Mouse (Mus musculus) 3134 (cell line): ENCODE measurements at regions not wholly inside any gene's neighbourhood (a gene's known extent, or its start where the extent isn't known, plus 50 kb on each side); places are given as distances from the start of the nearest gene placed in this dataset.
"Not testable (repeated sequence)": the region's sequence is repeated elsewhere in the genome, so short reads cannot be mapped to it uniquely, and the experiment has no call there.

Experiments used
- DNase-seq: peaks from one replicate; pipeline ENCODE4 v3.0.0-alpha.2; 2011; ENCODE audit warnings: low spot score; ENCODE audit not compliant: insufficient read length; ENCODE audit errors: extremely low read depth

DNA sequence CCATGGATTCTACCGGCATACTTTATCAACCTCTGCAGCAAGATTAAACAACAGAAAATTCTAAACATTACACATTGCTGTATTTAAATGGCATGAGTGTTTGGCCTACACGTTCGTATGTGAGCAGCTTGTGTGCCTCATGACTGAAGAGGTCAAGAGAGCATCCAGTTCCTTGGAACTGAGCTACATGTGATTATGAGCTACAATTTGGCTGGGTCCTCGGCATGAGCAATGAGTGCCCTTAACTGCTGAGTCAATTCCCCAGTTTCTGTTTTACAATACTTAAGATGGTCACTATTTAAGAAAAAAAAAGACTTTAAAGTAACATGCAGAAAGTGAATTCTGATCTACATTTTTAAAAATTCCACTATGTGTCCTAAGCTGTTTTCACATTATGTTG, 338.4 kb upstream of the Gpc6 start:
- DNase-seq, result no peak

DNA sequence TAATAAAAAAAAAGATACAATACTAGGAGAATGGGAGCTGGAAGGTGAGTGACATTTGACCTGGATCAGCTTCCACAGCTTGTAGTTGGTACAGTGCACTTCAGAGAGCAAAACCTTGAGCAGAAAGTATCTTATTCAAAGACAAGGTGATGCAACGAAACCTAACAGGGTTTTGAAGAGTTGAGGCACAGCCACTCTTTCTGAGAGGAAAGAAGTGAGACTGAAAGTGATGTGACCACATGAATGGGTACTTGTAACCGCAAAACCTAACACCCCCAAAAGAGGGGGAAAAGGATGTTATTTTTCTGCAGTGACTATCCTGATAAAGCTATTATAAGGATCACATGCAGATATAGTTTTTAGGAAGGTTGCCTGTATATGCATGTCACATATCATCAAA, 335.6 kb upstream of the Gpc6 start:
- DNase-seq, result no peak

DNA sequence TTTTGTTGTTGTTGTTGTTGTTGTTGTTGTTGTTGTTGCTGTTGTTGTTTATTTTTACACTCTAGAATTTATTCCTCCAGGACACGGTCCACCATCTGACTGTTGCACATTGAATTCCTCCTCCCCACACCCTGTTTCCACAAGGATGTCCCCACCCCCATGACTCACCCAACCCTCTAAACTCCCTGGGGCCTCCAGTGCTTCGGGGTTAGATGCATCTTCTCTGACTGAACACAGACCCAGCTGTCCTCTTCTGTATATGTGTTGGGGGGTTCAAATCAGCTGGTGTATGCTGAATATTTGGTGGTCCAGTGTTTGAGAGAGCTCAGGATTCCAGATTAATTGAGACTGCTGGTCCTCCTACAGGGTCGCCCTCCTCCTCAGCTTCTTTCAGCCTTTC, 335.0 kb upstream of the Gpc6 start:
- peak; percentile 2 for DNase-seq

DNA sequence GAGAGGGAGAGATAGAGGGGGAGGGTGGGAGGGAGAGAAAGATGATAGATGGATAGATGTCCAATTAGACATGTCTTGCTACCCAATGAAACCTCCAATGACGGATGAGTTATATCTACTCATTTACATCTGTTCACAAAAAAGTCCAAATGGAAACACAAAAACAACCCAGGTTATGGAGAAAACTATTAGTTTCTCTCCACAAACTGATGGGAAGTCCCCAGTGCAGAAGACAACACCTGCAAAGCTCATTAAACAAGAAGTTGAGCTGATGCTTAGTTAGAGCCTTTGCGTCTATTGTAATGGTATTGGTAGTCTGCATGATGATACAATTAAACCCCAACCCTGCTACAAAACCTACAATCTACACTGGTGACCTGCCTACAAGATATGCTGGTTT, 317.0 kb upstream of the Gpc6 start:
- no peak for DNase-seq

DNA sequence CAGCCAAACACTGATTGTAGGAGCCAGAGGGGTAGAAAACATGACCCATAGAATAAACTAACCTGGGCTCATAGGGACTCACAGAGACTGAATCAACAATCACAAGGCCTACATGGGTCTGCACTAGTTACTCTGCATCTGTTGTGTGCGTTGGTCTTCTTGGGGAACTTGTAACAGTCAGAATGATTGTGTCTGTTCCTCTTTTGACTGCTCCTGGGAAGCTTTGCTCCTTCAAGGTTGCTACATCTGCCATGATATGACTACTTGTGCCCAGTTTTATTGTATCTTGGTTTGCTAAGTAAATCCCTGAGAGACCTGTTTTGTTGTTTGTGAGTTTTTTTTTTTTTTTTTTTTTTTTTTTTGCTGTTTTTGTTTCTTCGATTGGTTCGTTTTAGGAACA, 313.9 kb upstream of the Gpc6 start:
- no peak for DNase-seq

DNA sequence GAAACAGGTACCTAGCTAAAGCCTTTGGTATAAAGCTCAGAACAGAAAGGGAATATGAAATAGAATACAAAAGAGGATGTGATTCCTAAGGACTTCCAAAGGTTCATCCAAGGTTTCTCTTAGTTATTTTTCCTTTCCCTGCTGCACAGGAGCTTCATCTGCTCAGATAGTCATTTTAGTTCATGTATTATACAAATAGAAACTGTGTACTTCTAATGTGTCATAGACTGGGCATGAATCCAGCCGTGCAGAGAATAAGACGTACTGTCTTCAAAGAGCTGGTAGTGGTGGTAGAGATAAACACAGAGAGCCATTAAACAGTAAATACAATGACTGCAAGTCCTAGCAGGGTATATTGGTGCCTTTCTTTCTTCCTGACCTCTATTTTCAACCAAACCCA, 292.9 kb upstream of the Gpc6 start:
- no peak for DNase-seq

DNA sequence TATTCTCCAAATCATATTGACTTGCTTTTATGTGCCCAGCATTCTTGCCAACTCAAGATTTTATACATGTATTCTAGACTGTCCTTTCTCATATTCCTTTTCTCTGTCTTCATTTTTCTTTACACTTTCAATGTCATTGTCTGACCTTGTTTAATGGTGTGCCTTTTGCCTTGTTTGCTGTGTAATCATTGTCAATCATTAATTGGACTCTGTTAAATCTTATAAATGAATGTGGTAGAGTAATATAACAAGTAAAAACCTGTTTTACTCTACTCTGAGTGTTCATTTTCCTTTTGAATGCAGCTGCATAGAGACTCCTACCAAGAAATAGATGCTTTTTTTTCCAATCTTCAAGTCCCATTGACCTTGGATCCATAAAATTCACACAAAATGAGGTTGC, 283.0 kb upstream of the Gpc6 start:
- DNase-seq, result no peak

DNA sequence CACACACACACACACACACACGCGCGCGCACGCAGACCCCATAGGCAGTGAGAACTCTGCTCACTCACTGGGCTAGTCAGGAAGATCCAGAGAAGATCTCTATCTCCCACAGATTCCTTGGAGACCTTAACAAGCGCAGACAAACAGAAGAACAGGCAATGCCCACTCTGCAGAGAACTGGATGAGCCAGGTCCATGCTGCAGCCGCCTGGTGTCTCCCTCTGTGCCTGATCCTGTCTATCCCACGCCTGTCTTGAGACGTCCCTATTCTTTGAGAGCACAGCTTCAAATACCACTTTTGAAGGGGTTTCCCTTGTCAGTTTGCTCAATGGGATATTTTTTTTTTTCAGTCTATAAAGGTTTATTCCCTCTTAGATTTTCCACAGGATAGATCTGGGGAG, 273.2 kb upstream of the Gpc6 start:
- no peak for DNase-seq

DNA sequence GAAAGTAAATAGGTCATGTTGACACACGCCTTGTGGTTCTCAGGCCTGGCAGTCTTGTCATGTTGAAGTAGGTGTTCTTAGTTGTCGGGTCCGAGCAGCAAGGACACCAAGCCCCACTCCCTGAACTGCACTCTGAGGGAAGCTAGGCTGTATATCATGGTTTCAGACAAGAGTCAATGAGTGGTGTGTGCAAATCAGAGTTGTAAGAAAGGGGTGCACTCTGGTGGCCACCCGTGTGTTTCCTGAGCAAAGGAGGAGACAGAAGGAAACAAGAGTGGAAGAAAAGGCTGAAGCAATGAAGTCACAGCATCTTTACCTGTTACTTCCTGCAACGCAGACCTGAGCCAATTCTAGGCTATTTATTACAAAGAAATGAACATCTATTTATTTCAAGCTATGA, 241.2 kb upstream of the Gpc6 start:
- DNase-seq, result no peak

DNA sequence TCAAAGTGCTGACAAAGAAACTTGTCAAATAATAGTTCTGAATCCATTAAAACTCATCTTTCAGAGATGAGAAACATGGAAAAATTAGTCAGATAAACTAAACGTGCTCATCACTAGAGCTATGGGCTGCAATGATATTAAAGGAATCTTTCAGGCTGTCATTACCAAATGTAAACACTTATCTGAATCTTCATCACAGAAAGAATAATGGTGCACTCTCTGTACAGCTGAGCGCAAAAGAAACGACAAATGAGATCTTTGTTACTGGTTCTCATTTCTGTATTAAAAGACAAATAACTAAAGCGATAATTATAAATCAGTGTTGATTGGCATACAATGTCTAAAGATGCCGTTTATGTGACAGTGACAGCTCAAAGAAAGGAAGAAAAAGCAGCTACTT, 227.4 kb upstream of the Gpc6 start:
- DNase-seq, result no peak

DNA sequence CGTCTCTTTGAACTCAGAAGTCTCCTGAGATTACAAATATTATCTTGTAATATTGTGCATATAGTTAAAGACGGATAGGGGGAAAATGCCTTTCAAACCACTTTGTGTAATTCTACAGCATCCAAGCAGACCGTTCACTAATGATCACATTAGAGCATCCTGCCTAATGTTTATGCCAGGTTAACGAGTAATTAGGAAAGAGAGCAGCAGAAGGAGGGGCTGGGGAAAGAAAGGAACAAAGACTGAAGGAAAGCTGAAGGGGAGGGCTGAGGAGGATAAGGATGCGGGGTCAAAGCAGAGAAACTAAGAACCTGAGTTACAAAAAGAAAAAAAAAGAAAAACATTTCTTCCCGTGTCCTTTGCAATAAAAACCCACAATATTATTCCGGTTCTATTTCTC, 226.7 kb upstream of the Gpc6 start:
- DNase-seq, result no peak

DNA sequence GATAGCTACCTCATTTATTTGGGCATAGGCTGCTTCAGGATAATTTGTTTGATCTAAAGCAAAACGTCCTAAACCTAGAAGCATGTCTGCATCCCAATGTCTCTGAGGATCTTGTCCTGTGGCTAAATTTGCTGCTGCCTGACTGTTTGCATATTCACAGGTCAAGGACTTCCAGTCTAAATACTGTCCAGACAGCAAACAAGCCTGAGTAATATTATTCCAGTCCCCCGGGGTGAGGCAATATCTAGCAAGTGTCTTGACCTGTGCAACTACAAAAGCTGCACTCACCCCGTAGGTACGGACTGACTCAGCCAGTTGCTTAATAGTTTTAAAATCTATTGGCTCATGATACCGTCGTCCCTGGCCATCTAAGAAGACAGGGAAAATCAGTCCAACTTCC, 190.5 kb upstream of the Gpc6 start:
- DNase-seq, result not testable (repeated sequence)

DNA sequence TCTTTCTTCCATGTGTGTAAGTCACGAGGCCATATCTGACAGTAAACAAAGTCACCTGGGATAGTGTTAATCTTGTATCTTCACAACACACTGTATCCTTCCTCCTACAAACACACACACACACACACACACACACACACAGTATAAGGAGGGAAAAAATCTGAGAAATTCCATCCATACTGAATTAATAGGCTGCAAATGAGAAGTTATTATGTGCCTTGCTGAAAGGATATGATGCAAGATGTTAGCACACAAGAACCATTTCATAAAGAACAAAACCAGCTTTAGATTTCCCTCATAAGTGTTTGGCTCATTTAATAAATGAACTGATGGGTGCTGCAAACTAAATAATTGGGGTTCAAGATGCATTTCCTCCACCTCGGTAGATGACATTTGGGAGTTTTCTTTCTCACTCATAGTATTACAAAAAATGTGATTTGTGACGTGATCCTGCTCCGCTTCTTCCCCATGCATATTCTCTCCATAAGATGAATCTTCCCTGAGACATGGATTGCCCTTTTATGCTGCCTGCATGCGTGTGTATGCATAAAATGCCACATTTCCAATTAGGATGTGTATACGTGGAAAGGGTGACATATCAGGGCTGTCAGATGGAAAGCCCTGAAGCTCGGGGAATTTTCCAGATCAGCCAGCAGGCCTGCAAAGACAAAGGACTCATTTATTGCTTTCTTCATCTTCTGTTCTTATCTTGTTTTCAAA, 170.5 kb upstream of the Gpc6 start:
- DNase-seq, result no peak

DNA sequence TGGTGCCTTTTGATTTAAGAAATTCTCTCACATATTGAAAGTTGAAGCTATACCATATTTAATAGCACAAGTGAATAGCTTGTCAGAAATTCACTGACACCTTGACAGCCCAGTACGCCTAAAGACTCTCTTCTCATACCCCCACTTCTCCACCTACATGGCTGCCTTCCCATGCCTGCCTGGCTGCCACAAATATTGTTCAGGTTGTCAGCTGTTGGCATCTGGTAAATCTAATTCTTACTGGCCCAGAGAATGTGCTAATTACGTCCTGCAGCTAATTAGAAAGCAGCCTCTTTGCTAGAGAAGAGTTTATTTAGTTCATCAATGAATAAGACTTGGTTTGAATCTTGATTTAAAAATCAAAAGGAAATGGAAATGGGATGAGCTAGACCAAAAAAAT, 163.7 kb upstream of the Gpc6 start:
- DNase-seq, result no peak

DNA sequence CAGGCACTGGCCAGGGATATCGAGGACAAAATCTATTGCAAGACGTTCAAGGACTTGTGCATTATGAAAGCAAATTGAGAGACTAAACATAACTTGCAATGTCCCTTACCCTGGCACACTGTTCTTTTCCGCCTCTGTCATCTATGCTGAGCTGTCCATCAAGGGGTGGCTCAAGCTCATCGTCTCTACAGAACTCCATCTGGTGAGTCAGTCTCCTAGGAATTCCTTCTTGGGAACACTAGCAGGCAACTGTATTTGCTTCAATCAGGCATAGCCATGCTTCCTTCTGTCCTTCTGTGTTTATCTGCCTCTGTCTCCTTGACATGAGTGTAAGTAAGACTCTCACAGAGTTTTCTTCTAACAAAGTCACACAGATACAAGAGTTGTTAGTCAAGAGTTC, 154.0 kb upstream of the Gpc6 start:
- no peak for DNase-seq

DNA sequence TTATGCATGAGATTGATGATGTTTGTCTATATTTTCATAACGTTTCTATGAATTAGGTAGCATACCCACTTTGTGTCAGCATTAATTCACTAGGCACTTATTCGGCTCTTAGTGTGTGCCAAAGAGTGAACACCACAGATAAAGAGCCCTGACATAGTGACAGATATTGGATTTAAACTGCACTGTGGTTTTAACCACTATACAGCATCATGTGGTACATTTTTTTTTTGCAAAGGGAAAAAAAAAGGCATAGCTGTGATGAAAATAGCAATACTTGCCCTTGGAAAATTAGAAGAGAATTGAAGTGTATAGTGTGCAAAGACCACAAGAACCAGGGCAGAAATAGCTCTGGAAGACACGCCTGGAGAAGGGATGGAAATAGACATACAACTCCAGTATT, 153.4 kb upstream of the Gpc6 start:
- no peak for DNase-seq

DNA sequence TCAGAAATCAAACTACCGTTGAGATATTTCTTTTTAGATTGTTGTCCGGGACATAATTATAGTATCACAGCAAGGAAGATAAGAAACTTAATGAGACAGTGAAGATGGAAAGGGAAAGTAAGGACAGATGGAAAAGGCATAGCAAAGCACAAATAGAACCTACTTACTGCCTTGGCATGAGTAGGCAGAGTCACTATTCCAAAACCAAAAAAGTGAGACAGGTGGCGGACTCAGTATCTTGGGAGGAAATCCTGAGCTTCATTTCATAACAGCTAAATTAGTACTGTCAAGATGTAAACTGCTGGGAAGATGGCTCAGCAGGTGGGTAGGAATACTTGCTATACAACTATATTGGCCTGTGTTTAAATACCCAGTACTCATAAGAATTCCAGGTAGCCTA, 145.5 kb upstream of the Gpc6 start:
- DNase-seq, result no peak

DNA sequence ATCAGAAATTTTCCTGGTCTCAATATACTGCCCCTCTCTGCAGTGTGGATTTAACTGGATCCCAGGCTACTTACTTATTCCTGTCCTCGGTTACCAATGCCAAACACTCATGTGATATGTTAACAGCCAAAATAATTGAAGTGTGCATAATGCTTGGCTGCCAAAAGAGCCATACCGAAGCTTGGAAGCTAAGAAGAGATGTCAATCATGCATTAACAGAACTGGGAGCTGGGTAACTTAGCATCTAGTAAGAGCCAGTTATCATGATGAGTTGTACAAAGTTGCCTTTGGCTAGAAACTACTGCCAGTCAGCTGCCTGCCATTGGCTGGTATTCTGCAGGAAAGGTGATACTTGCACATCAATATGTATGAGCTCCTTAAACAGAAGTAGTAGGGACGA, 141.3 kb upstream of the Gpc6 start:
- DNase-seq, result no peak

DNA sequence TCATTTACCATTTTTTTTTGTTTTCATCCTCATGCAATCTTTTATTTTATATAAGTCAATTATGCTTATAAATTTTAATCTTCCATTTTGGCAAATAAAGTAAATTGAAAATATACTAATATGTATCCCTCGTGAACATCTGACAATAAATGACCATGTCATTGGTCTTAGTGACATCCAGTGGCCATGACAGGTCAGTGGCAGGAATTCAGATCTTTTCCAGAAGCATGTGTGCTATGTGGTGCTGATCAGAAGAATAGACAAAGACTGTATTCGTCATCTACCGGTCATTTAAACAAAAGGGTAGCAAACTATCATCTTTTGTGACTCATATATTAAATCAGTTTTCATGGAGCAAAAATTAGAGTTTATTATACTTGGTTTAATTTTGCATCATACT, 118.6 kb upstream of the Gpc6 start:
- DNase-seq, result no peak

DNA sequence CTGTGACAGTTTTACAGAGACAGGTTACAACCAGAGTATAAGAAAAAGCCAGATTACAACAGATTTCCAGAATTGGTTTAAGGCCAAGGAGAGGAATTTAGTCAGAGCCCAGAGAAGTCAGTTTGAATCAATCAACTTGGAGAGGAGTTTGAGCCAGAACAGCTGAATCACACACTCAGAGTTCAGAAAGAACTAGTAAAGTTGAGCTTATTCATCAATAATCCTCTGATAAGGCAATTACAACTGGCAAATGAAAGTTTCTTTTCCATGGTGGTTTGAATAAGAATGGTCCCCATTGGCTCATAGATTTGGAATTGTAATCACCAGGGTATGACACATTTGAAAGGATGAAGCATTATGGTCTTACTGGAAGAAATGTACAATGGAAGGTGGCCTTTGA, 116.5 kb upstream of the Gpc6 start:
- DNase-seq, result no peak

DNA sequence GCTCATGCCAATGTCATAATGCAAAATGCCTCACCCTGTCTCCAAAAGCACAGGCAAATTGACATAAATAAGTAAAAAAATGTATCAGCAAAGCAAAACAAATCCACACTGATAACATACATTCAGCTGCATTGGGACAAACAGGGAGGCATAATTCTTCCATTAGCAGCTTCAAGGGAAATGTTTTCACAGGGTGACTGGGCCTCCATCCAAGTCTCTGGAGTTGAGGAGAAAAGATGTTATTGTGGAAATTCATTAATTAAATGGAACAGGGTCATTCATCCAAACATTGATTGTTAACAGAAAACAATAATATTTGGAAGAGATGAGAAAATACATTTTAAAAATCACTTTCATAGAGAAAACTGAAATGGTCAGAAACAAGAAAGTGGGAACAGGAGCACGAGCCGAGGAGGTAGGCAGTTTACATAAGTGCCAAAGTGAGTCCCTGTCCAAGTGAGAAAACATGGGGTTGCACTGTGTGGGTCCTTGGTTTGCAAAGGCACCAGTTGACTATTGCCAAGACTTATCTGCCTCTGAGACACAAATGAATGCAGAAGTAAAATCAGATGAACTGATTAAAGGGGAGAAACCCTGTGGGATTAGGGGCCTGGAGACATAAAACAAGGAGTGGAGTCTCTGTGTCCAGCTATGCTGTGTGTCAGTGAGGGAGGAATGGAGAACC, 114.3 kb upstream of the Gpc6 start:
- no peak for DNase-seq

DNA sequence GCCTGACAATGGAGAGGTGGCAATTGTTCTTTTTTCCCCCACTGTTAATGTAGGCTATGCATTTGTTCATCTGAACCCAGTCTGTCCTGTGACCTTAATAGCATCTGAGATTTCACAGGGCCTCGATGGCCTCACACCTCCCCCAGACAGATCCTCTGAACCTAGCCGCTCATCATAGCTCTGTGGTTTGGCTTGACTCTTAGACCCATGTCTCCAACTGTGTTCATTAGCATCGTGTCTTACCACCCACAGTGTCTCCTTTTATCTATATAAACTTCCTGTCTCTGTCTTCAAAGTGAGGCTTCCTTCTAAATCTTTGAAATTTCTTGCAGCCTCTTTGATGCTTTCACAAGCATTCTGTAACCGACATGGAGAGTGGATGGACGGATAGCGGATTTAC, 87.9 kb upstream of the Gpc6 start:
- no peak for DNase-seq

DNA sequence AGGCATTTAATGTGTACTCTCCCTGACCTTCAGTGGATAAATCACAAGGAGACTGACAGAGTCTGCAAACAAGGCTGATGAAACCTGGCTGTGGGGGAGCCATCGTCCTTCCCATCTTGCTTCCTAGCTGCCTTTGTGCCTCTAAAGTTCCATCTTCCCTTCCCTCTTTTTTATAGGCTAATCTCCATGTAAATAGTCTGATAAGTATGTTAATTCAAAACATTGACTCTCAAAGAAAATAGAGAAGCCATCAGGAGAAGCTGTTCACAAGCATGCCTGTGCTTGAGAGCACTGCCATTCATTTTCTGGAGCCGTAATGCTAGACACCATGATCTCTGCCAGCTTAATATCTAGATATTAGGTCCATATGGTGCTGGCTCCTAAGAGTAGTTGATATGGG, 55.7 kb upstream of the Gpc6 start:
- DNase-seq, result no peak
